Mouse (Mus musculus) ES-E14 (cell line): ENCODE results near the gene Gm29609. TPM values are rescaled to one million over a fixed set of nuclear protein-coding genes. Genes with fewer than 3 reads are reported as not detected.

Source experiments
- DNase-seq: peaks from one replicate; pipeline ENCODE4 v3.0.0-alpha.2; 2013; ENCODE audit warnings: low read depth, low spot score
- H3K27ac ChIP-seq: 2 replicates; pipeline ENCODE4 v1.5.1; 2012; ENCODE audit warnings: low read depth, mild to moderate bottlenecking, low read length, moderate library complexity, mixed read lengths; ENCODE audit not compliant: poor library complexity, insufficient read depth, severe bottlenecking
- H3K36me3 ChIP-seq: 2 replicates; pipeline ENCODE4 v1.6.1; 2012; ENCODE audit warnings: mild to moderate bottlenecking, low read length, moderate library complexity, mixed read lengths; ENCODE audit not compliant: control insufficient read depth, poor library complexity, insufficient read depth, severe bottlenecking
- H3K4me1 ChIP-seq, 2 experiments: fragments of 150-350 bp in 1 of 2; sonication (generic) in 1 of 2; 2 replicates each; pipeline ENCODE4 v1.6.1; 2012; ENCODE audit warnings: low read length in 2 of 2, mild to moderate bottlenecking in 1 of 2, mixed read lengths in 1 of 2; ENCODE audit not compliant: control insufficient read depth in 2 of 2, insufficient read depth in 2 of 2, poor library complexity in 1 of 2
- H3K4me3 ChIP-seq, 2 experiments: fragments of 150-350 bp in 1 of 2; sonication (generic) in 1 of 2; 2 replicates each; pipeline ENCODE4 v1.5.1; 2012; ENCODE audit warnings: low read length in 2 of 2, low read depth in 1 of 2, mild to moderate bottlenecking in 1 of 2, mixed read lengths in 1 of 2; ENCODE audit not compliant: insufficient read depth in 1 of 2, poor library complexity in 1 of 2, severe bottlenecking in 1 of 2
- H3K9ac ChIP-seq: 2 replicates; pipeline ENCODE4 v1.6.1; 2012; ENCODE audit warnings: low read depth, mild to moderate bottlenecking, low read length, mixed read lengths; ENCODE audit not compliant: poor library complexity, insufficient read depth, severe bottlenecking
- H3K9me3 ChIP-seq: fragments of 150-350 bp; sonication (generic); 2 replicates; pipeline ENCODE4 v1.6.1; 2012; ENCODE audit warnings: low read depth, mild to moderate bottlenecking, low read length; ENCODE audit not compliant: control insufficient read depth, insufficient read depth
- CHD2 ChIP-seq: IDR thresholded peaks from 2 replicates; pipeline ENCODE4 v1.6.1; 2014; ENCODE audit warnings: mild to moderate bottlenecking, low read depth, low read length, inconsistent platforms
- HCFC1 ChIP-seq: IDR thresholded peaks from 2 replicates; pipeline ENCODE4 v1.6.1; 2012; ENCODE audit warnings: low read length, inconsistent platforms, borderline replicate concordance; ENCODE audit not compliant: insufficient read depth
- MAFK ChIP-seq: IDR thresholded peaks from 2 replicates; pipeline ENCODE4 v1.6.1; 2014; ENCODE audit warnings: mild to moderate bottlenecking, low read depth, low read length, inconsistent platforms; ENCODE audit not compliant: insufficient read depth
- ZC3H11A ChIP-seq: IDR thresholded peaks from 2 replicates; pipeline ENCODE4 v1.6.1; 2012; ENCODE audit warnings: low read depth, mild to moderate bottlenecking, inconsistent platforms, low read length, borderline replicate concordance
- ZNF384 ChIP-seq: IDR thresholded peaks from 2 replicates; pipeline ENCODE4 v1.6.1; 2012; ENCODE audit warnings: low read depth, low read length, inconsistent platforms
- in situ Hi-C, 2 experiments: fragments of 600-800 bp; cut with MboI; formaldehyde crosslinking; loops; one replicate each; pipeline ENCODE4 v1.15.1; 2025; ENCODE audit warnings: low sequenced_read_pairs in 2 of 2, inconsistent platforms in 1 of 2; ENCODE audit not compliant: unreplicated experiment in 2 of 2
- total RNA-seq: library from RNA; depleted of rRNA; stranded (reverse); fragments of 300-350 nt; gene quantifications from 2 replicates; pipeline ENCODE4 v1.2.3, GENCODE M21; 2012

The Gm29609 gene
- total RNA-seq, 1 experiment: 3.1 TPM

DNA sequence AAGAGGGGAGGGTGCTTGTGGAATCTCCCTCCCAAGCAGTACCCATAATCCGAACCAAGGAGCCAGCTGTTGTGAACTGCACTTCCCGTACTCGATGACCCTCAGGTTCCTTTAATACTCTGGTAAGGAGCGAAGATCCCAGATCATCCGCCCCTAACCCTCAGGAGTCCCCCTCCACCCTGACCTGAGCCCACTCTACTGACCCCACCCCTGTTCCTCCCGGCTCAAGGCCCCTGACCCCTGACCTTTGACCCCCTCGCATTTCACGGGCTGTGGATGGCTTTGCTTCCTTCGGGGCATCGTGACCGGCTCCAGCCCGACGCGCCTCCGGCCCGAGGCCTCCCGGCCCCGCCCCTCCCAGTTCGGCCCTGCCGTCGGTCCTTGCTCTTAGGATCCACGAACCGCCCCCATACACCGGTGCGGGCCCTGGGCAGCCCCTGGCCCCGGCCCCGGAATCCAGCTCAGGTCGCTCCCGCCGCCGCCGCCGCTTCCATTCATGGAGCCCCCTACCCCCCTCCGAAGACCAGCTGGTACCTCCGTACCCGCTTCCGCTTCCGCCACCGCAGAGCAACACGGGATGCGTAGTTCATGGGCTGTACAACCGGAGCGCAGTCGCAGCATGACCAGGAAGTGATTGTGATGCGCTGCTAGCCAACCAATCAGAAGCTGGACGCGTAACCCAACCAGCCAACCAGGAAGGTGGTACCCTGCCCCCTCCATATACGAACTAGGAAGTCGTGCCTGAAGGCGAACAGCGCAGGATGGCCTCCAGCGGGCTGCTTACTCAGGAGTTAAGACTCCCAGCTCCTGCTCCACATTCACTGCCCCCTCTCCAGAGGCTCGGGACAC, 22.3 kb upstream of the Gm29609 start, which contains the start of gene Zfp513:
Zfp513 (minus strand) TSS at position 562 of the 849 bp plus-strand sequence.
- peaks cover 3 to 5% of the 10 kb centered on the region in 2 experiments; a peak in 1 of 4 replicates for H3K4me1 ChIP-seq
- H3K36me3 ChIP-seq: peaks cover 57% of the 10 kb centered on the region
- H3K4me3 ChIP-seq: peak within 1 kb of the TSS; percentile 79 to 92
- peak within 1 kb of the TSS; percentile 87 for H3K27ac ChIP-seq
- TF ChIP-seq MAFK (0 out of 2 replicates have a peak, but pooled peaks have one; percentile 39), ZC3H11A (no peak), CHD2 (peak; percentile 83), ZNF384 (no peak), HCFC1 (peak; percentile 91)
- no peaks in the 10 kb centered on the region for H3K9me3 ChIP-seq
- in situ Hi-C loops: no loop called here
- DNase-seq: peak; percentile 96
- peak within 1 kb of the TSS; percentile 95 for H3K9ac ChIP-seq

- in situ Hi-C loops: no loop called here
- DNase-seq: no peak
- Histone ChIP-seq H3K9me3 (no peaks in the 10 kb centered on the region), H3K27ac (peak overlapping the region; percentile 87), H3K36me3 (peaks cover 62% of the 10 kb centered on the region), H3K4me3 (peak overlapping the region; percentile 75 to 92), H3K4me1 (peaks cover 3 to 5% of the 10 kb centered on the region in 2 experiments; a peak in 1 of 4 replicates), H3K9ac (peak overlapping the region; percentile 95)
- TF ChIP-seq MAFK (no peak), ZNF384 (no peak), CHD2 (no peak), HCFC1 (no peak), ZC3H11A (no peak)
Measured at GRCm38 (mm10) chr5:31201042-31201741, 21.5 kb upstream of the Gm29609 start.

DNA sequence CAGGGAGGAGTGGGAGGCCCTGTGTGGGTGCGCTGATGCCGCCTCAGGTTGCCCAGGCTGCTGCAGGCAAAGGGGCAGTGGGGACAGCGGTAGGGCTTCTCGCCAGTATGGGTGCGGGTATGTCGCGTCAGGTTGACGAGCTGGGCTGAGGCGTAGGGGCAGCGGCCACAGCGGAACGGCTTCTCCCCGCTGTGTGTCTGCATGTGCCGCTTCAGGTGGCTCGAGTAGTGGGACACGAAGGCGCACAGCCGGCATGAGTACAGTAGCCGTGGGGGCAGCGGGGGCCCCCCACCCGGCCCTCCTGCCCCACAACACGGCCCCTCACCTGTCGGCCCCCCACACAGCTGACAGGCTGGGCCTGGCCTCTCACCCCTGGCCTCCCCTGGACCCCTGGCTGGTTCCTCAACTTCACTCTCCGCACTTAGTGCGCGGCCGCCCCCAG, 20.6 kb upstream of the Gm29609 start:
- Histone ChIP-seq H3K9me3 (no peaks in the 10 kb centered on the region), H3K9ac (peak overlapping the region; percentile 19), H3K4me1 (peaks cover 3 to 8% of the 10 kb centered on the region in 2 experiments; a peak in 2 of 4 replicates), H3K4me3 (peak overlapping the region in 1 of 2 experiments; percentile 25; a peak in 3 of 4 replicates), H3K27ac (no peak overlapping the region), H3K36me3 (peaks cover 63% of the 10 kb centered on the region)
- TF ChIP-seq CHD2 (no peak), HCFC1 (no peak), ZC3H11A (no peak), ZNF384 (no peak), MAFK (no peak)
- no peak for DNase-seq
- in situ Hi-C loops: no loop called here

- in situ Hi-C loops: no loop called here
- Histone ChIP-seq H3K27ac (no peak overlapping the region), H3K9me3 (no peaks in the 10 kb centered on the region), H3K36me3 (peaks cover 62% of the 10 kb centered on the region), H3K4me1 (peaks cover 5 to 9% of the 10 kb centered on the region in 2 experiments), H3K9ac (peak overlapping the region; percentile 19; the same call in 1 of the 2 replicates), H3K4me3 (peak overlapping the region in 1 of 2 experiments; percentile 25; a peak in 2 of 4 replicates)
- TF ChIP-seq ZC3H11A (no peak), MAFK (no peak), CHD2 (no peak), HCFC1 (no peak), ZNF384 (no peak)
- no peak for DNase-seq
Measured at GRCm38 (mm10) chr5:31199893-31200292, 20.2 kb upstream of the Gm29609 start.
